Mouse (Mus musculus) embryonic facial prominence, embryonic 11.5 days (tissue): ENCODE measurements around the gene Sema6c. TPM values are rescaled to one million over a fixed set of nuclear protein-coding genes. Genes with fewer than 3 reads are reported as not detected.

Experiments used
- ATAC-seq: fragments of 200-750 bp; cut with Nextera tagmentation; replicated peaks from 2 replicates; pipeline ENCODE4 v1.8.0; 2017; ENCODE audit warnings: low read depth; ENCODE audit not compliant: insufficient number of reproducible peaks, low FRiP score, low TSS enrichment
- DNase-seq: peaks from one replicate; pipeline ENCODE4 v3.0.0-alpha.2; 2015; ENCODE audit warnings: low spot score
- H3K27ac ChIP-seq: fragments of 300-500 bp; sonication (generic); replicated peaks from 2 replicates; pipeline ENCODE4 v1.5.1; 2014; ENCODE audit warnings: mild to moderate bottlenecking, low read depth, low read length, control low read depth
- H3K27me3 ChIP-seq: fragments of 300-500 bp; sonication (generic); 2 replicates; pipeline ENCODE4 v1.6.1; 2014; ENCODE audit warnings: mild to moderate bottlenecking, low read length, moderate library complexity, mixed read lengths; ENCODE audit not compliant: control insufficient read depth, insufficient read depth
- H3K36me3 ChIP-seq: fragments of 300-500 bp; sonication (generic); replicated peaks from 2 replicates; pipeline ENCODE4 v1.6.1; 2014; ENCODE audit warnings: low read depth, mild to moderate bottlenecking, low read length, moderate library complexity, mixed read lengths; ENCODE audit not compliant: control insufficient read depth, insufficient read depth
- H3K4me1 ChIP-seq: fragments of 300-500 bp; sonication (generic); 2 replicates; pipeline ENCODE4 v1.6.1; 2014; ENCODE audit warnings: low read length, mixed read lengths; ENCODE audit not compliant: control insufficient read depth, insufficient read depth
- H3K4me2 ChIP-seq: fragments of 300-500 bp; sonication (generic); 2 replicates; pipeline ENCODE4 v1.6.1; 2014; ENCODE audit warnings: low read depth, mild to moderate bottlenecking, control low read depth, low read length, moderate library complexity
- H3K4me3 ChIP-seq: fragments of 300-500 bp; sonication (generic); 2 replicates; pipeline ENCODE4 v1.5.1; 2014; ENCODE audit warnings: low read depth, low read length, control low read depth
- H3K9ac ChIP-seq: fragments of 300-500 bp; sonication (generic); replicated peaks from 2 replicates; pipeline ENCODE4 v1.6.1; 2014; ENCODE audit warnings: mild to moderate bottlenecking, control low read depth, low read length
- H3K9me3 ChIP-seq: fragments of 300-500 bp; sonication (generic); replicated peaks from 2 replicates; pipeline ENCODE4 v1.6.1; 2016; ENCODE audit warnings: mild to moderate bottlenecking, low read length, inconsistent platforms, mixed read lengths; ENCODE audit not compliant: control insufficient read depth
- WGBS: fragments of 180-500 bp; shearing (Covaris S2); extraction: QIAGEN DNeasy Blood & Tissue Kit; methylation state at CpG from one replicate; pipeline ENCODE4 v1.1.7; 2014; 5-methylcytosine and 5-hydroxymethylcytosine counted together
- microRNA-seq: library from miRNA; unstranded; fragments of <30 nt; microRNA quantifications from one replicate; pipeline ENCODE4, GENCODE M21; 2016; ENCODE audit warnings: borderline number of aligned reads
- polyA plus RNA-seq: library from polyadenylated mRNA; unstranded; fragments of >200 nt; fragmentation: Nextera tagmentation; extraction: Ambion mirVana; gene quantifications from 2 replicates; pipeline ENCODE4 v1.2.1, GENCODE M21; 2014

Sema6c gene
- polyA plus RNA-seq, 1 experiment from 2014 or later = 9.5 TPM

GRCm38 (mm10) chr3:95216655-95217254 is 56.5 kb downstream of the Sema6c start:
- peak overlapping the region; percentile 70 for H3K4me3 ChIP-seq
- H3K27me3 ChIP-seq = no peaks in the 10 kb centered on the region
- H3K4me1 ChIP-seq = no peaks in the 10 kb centered on the region
- H3K4me2 ChIP-seq = peak overlapping the region; percentile 38
- no peaks in the 10 kb centered on the region; the same call in none of the 2 replicates for H3K36me3 ChIP-seq
- H3K27ac ChIP-seq = peak overlapping the region; percentile 96; the same call in 1 of the 2 replicates
- WGBS = 23% methylated on average over 4 of the region's 4 CpGs
- no peaks in the 10 kb centered on the region for H3K9me3 ChIP-seq
- H3K9ac ChIP-seq = peak overlapping the region; percentile 88
- DNase-seq = no peak
- peak; percentile 61; the same call in 1 of the 2 replicates for ATAC-seq

- no peaks in the 10 kb centered on the region for H3K27me3 ChIP-seq
- peak within 1 kb of the TSS; percentile 96 for H3K27ac ChIP-seq
- no peaks in the 10 kb centered on the region for H3K9me3 ChIP-seq
- no peaks in the 10 kb centered on the region; the same call in none of the 2 replicates for H3K36me3 ChIP-seq
- H3K9ac ChIP-seq = peak within 1 kb of the TSS; percentile 88
- peak within 1 kb of the TSS; percentile 70 for H3K4me3 ChIP-seq
- under 1% methylated on average over 53 of the region's 56 CpGs for WGBS
- H3K4me2 ChIP-seq = peak within 1 kb of the TSS; percentile 43
- H3K4me1 ChIP-seq = no peaks in the 10 kb centered on the region
- ATAC-seq (peak; percentile 87), DNase-seq (peak; percentile 95)
Measured at GRCm38 (mm10) chr3:95217255-95218134, 57.2 kb downstream of the Sema6c start, which contains the start of gene Gabpb2. Gene Gabpb2, minus strand, starts transcription at chr3:95217916.

- no peaks in the 10 kb centered on the region for H3K4me1 ChIP-seq
- DNase-seq (no peak), ATAC-seq (no peak)
- WGBS = 76% methylated on average over 6 of the region's 6 CpGs
- H3K4me3 ChIP-seq = peak overlapping the region; percentile 70
- no peaks in the 10 kb centered on the region for H3K27me3 ChIP-seq
- no peaks in the 10 kb centered on the region for H3K9me3 ChIP-seq
- H3K4me2 ChIP-seq = peak overlapping the region; percentile 43
- H3K9ac ChIP-seq = peak overlapping the region; percentile 88
- no peaks in the 10 kb centered on the region; the same call in none of the 2 replicates for H3K36me3 ChIP-seq
- peak overlapping the region; percentile 96; the same call in 1 of the 2 replicates for H3K27ac ChIP-seq
Measured at GRCm38 (mm10) chr3:95218466-95219137, 58.3 kb downstream of the Sema6c start.

- Histone ChIP-seq H3K4me2 (no peak overlapping the region), H3K36me3 (peaks cover 4% of the 10 kb centered on the region), H3K27ac (no peak overlapping the region), H3K4me1 (no peaks in the 10 kb centered on the region), H3K27me3 (no peaks in the 10 kb centered on the region), H3K9ac (no peak overlapping the region), H3K9me3 (no peaks in the 10 kb centered on the region), H3K4me3 (no peak overlapping the region)
- 93% methylated on average over 2 of the region's 2 CpGs for WGBS
- no peak for DNase-seq
- ATAC-seq = no peak
Measured at GRCm38 (mm10) chr3:95223041-95223440, 62.8 kb downstream of the Sema6c start.

Small RNA genes within 50 kb of the gene (microRNA-seq; reads per million reads assigned to microRNA genes)
- gene Mir8099-1 = not detected

Other genes with a start within 250 kb of the Sema6c start
- gene Selenbp1, start 227.4 kb upstream of the Sema6c start, polyA plus RNA-seq = 10.5 and 11.3 TPM in 2 replicates
- 10.8 and 12.5 TPM in 2 replicates for gene Rfx5, start 206.4 kb upstream of the Sema6c start, polyA plus RNA-seq
- 25.1 and 30.1 TPM in 2 replicates for gene Pi4kb, start 185.7 kb upstream of the Sema6c start, polyA plus RNA-seq
- gene Zfp687, start 145.0 kb upstream of the Sema6c start, polyA plus RNA-seq = 18.0 and 23.0 TPM in 2 replicates
- gene Psmd4, start 117.8 kb upstream of the Sema6c start, polyA plus RNA-seq = 311 and 325 TPM in 2 replicates
- gene Pip5k1a, start 53.5 kb upstream of the Sema6c start, polyA plus RNA-seq = 15.4 and 16.1 TPM in 2 replicates
- 229 and 232 TPM in 2 replicates for gene Vps72, start 49.4 kb upstream of the Sema6c start, polyA plus RNA-seq
- gene Tmod4, start 36.0 kb upstream of the Sema6c start, polyA plus RNA-seq = 0.28 and 0.42 TPM in 2 replicates
- gene Scnm1, start 26.4 kb upstream of the Sema6c start, polyA plus RNA-seq = 71.8 and 84.0 TPM in 2 replicates
- 13.2 and 15.1 TPM in 2 replicates for gene Lysmd1, start 26.4 kb upstream of the Sema6c start, polyA plus RNA-seq
- gene Tnfaip8l2, start 18.1 kb upstream of the Sema6c start, polyA plus RNA-seq = 2.0 and 2.5 TPM in 2 replicates
- 5.7 and 6.7 TPM in 2 replicates for gene Gabpb2, start 57.5 kb downstream of the Sema6c start, polyA plus RNA-seq
- gene Cdc42se1, start 68.3 kb downstream of the Sema6c start, polyA plus RNA-seq = 93.9 and 105 TPM in 2 replicates
- 52.9 and 56.9 TPM in 2 replicates for gene Mllt11, start 71.7 kb downstream of the Sema6c start, polyA plus RNA-seq
- gene Gm128, start 81.1 kb downstream of the Sema6c start, polyA plus RNA-seq = 0.54 TPM in 1 of 2 replicates, not detected in the other
- 2.9 and 4.0 TPM in 2 replicates for gene Bnipl, start 90.7 kb downstream of the Sema6c start, polyA plus RNA-seq
- gene Mindy1, start 120.9 kb downstream of the Sema6c start, polyA plus RNA-seq = 45.7 and 46.8 TPM in 2 replicates
- 25.9 and 28.2 TPM in 2 replicates for gene Prune1, start 121.6 kb downstream of the Sema6c start, polyA plus RNA-seq
- gene Anxa9, start 146.7 kb downstream of the Sema6c start, polyA plus RNA-seq = 1.5 and 1.9 TPM in 2 replicates
- 117 and 118 TPM in 2 replicates for gene Cers2, start 154.3 kb downstream of the Sema6c start, polyA plus RNA-seq
- 66.2 and 67.3 TPM in 2 replicates for gene Setdb1, start 196.7 kb downstream of the Sema6c start, polyA plus RNA-seq
- not detected in 2 replicates for gene 4930558C23Rik, start 242.4 kb downstream of the Sema6c start, polyA plus RNA-seq